Mouse (Mus musculus) heart, embryonic 16.5 days (tissue): ENCODE measurements around the gene Vamp8. TPM values are rescaled to one million over a fixed set of nuclear protein-coding genes. Genes with fewer than 3 reads are reported as not detected.
A peak's percentile ranks its signal among the peaks of the same experiment; 100 is the strongest.

Experiments used
- ATAC-seq: fragments of 200-750 bp; cut with Nextera tagmentation; replicated peaks from 2 replicates; pipeline ENCODE4 v1.8.0; 2017; ENCODE audit warnings: moderate number of reproducible peaks; ENCODE audit not compliant: insufficient read depth, low FRiP score; ENCODE audit errors: extremely low read depth
- H3K27ac ChIP-seq: fragments of 300-500 bp; sonication (generic); 2 replicates; pipeline ENCODE4 v1.5.1; 2014; ENCODE audit warnings: mild to moderate bottlenecking, low read length, control low read depth, moderate library complexity
- H3K27me3 ChIP-seq: fragments of 300-500 bp; sonication (generic); 2 replicates; pipeline ENCODE4 v1.6.1; 2014; ENCODE audit warnings: low read length, mixed read lengths; ENCODE audit not compliant: control insufficient read depth, insufficient read depth
- H3K36me3 ChIP-seq: fragments of 300-500 bp; sonication (generic); 2 replicates; pipeline ENCODE4 v1.6.1; 2014; ENCODE audit not compliant: control insufficient read depth, insufficient read depth
- H3K4me1 ChIP-seq: fragments of 300-500 bp; sonication (generic); 2 replicates; pipeline ENCODE4 v1.6.1; 2014; ENCODE audit warnings: low read length, mixed read lengths; ENCODE audit not compliant: control insufficient read depth, insufficient read depth
- H3K4me2 ChIP-seq: fragments of 300-500 bp; sonication (generic); 2 replicates; pipeline ENCODE4 v1.6.1; 2014; ENCODE audit warnings: low read depth, mild to moderate bottlenecking, control low read depth, low read length
- H3K4me3 ChIP-seq: fragments of 300-500 bp; sonication (generic); 2 replicates; pipeline ENCODE4 v1.5.1; 2014; ENCODE audit warnings: mild to moderate bottlenecking, control low read depth, low read length
- H3K9ac ChIP-seq: fragments of 300-500 bp; sonication (generic); 2 replicates; pipeline ENCODE4 v1.6.1; 2014; ENCODE audit warnings: low read length, control low read depth
- H3K9me3 ChIP-seq: fragments of 300-500 bp; sonication (generic); replicated peaks from 2 replicates; pipeline ENCODE4 v1.6.1; 2016; ENCODE audit warnings: low read length; ENCODE audit not compliant: control insufficient read depth
- WGBS: fragments of 180-500 bp; shearing (Covaris S2); extraction: QIAGEN DNeasy Blood & Tissue Kit; methylation state at CpG from one replicate; pipeline ENCODE4 v1.1.7; 2014; 5-methylcytosine and 5-hydroxymethylcytosine counted together
- polyA plus RNA-seq: library from polyadenylated mRNA; unstranded; fragments of >200 nt; fragmentation: Nextera tagmentation; extraction: Ambion mirVana; gene quantifications from 2 replicates; pipeline ENCODE4 v1.2.1, GENCODE M21; 2015

The Vamp8 gene
- polyA plus RNA-seq, 1 experiment from 2014 or later, result 134 TPM

- 42% methylated on average over 8 of the region's 8 CpGs for WGBS
- Histone ChIP-seq H3K9me3 (peaks cover 5% of the 10 kb centered on the region; the same call in 1 of the 2 replicates), H3K36me3 (peaks cover 58% of the 10 kb centered on the region), H3K9ac (no peak overlapping the region), H3K27me3 (no peaks in the 10 kb centered on the region), H3K4me1 (no peaks in the 10 kb centered on the region), H3K27ac (no peak overlapping the region), H3K4me2 (no peak overlapping the region), H3K4me3 (no peak overlapping the region)
- peak; percentile 49; the same call in 1 of the 2 replicates for ATAC-seq
Measured at GRCm38 (mm10) chr6:72428036-72428435, 37.5 kb upstream of the Vamp8 start.

DNA sequence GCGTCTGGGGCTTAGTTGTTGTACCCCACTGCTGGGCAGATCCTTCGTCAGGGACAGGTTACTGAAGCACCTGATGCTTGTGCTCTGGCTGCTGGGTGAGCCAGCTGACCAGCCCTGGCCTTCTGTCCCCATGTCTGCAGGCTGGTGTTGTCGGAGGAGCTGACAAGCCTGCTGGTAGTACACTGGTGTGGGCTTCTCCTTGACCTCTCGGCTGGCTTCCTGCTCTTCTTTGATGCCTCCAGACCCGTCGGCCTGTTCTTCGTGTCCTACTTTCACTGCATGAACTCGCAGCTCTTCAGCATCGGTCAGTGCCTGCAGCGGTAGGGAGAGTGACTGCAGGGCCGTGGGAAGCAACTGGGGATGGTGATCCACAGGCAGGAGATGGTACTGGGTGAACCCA lies 35.1 kb upstream of the Vamp8 start:
- H3K9ac ChIP-seq, result no peak overlapping the region
- H3K4me3 ChIP-seq, result no peak overlapping the region
- H3K4me1 ChIP-seq, result no peaks in the 10 kb centered on the region
- ATAC-seq, result no peak
- H3K4me2 ChIP-seq, result no peak overlapping the region
- peaks cover 5% of the 10 kb centered on the region; the same call in 1 of the 2 replicates for H3K9me3 ChIP-seq
- no peaks in the 10 kb centered on the region for H3K27me3 ChIP-seq
- peaks cover 54% of the 10 kb centered on the region for H3K36me3 ChIP-seq
- no peak overlapping the region for H3K27ac ChIP-seq
- WGBS, result 93% methylated on average over 11 of the region's 11 CpGs

GRCm38 (mm10) chr6:72420901-72421300 lies 30.4 kb upstream of the Vamp8 start:
- Histone ChIP-seq H3K27me3 (no peaks in the 10 kb centered on the region), H3K9me3 (peaks cover 5% of the 10 kb centered on the region; the same call in 1 of the 2 replicates), H3K4me3 (no peak overlapping the region), H3K4me2 (no peak overlapping the region), H3K4me1 (peaks cover under 1% of the 10 kb centered on the region; the same call in 1 of the 2 replicates), H3K27ac (no peak overlapping the region), H3K36me3 (peaks cover 42% of the 10 kb centered on the region), H3K9ac (no peak overlapping the region)
- no peak for ATAC-seq
- 90% methylated on average over 10 of the region's 10 CpGs for WGBS

- ATAC-seq, result no peak
- no peak overlapping the region for H3K9ac ChIP-seq
- H3K27me3 ChIP-seq, result no peaks in the 10 kb centered on the region
- H3K4me3 ChIP-seq, result no peak overlapping the region
- H3K4me2 ChIP-seq, result no peak overlapping the region
- H3K9me3 ChIP-seq, result peaks cover under 1% of the 10 kb centered on the region; the same call in 1 of the 2 replicates
- peaks cover 31% of the 10 kb centered on the region for H3K36me3 ChIP-seq
- H3K4me1 ChIP-seq, result peaks cover 11% of the 10 kb centered on the region
- no peak overlapping the region for H3K27ac ChIP-seq
- WGBS, result 69% methylated on average over 1 of the region's 1 CpGs
Measured at GRCm38 (mm10) chr6:72419806-72420205, 29.3 kb upstream of the Vamp8 start.

GRCm38 (mm10) chr6:72418279-72418678 lies 27.8 kb upstream of the Vamp8 start:
- peaks cover 16% of the 10 kb centered on the region for H3K36me3 ChIP-seq
- H3K27ac ChIP-seq, result no peak overlapping the region
- no peak for ATAC-seq
- no peaks in the 10 kb centered on the region for H3K9me3 ChIP-seq
- 86% methylated on average over 4 of the region's 4 CpGs for WGBS
- H3K4me1 ChIP-seq, result peaks cover 11% of the 10 kb centered on the region
- H3K4me3 ChIP-seq, result no peak overlapping the region
- H3K27me3 ChIP-seq, result no peaks in the 10 kb centered on the region
- H3K9ac ChIP-seq, result no peak overlapping the region
- H3K4me2 ChIP-seq, result no peak overlapping the region

DNA sequence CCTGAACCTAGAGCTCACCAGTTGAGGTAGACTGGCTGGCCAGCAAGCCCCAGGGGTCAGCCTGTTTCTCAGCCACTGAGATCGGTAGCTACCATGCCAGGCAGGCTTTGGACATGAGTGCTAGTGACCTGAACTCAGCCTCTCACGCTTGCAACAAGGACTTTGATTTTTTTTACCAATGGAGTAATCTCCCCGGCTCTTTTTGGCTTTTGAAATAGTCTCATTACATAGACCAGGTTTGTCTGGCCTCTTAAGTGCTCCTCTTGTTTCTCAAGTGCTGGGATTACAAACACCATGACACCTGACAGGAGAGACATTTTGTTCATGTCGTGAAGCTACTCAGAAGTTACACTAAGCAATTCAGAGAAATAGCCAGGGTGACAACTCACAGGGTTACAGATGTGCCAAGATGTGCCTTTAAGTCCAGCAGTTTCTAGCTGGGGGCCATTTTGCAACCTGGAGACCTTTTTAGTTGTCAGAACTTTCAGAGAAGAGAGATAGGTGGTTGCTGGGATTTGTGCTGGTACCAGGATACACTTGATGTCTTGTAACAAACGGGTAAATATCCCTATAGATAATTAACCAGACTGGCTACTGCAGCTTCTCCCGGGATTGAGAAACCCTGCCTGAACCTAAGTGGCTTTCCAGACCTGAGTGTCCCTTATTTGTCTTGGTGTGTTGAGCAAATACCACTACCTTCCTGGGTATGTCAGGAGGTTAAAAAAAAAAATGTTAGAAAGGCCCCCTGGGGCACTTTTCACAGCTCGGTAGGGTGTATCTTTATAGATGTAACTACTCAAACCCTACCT lies 25.7 kb upstream of the Vamp8 start:
- H3K4me3 ChIP-seq, result no peak overlapping the region
- no peaks in the 10 kb centered on the region for H3K9me3 ChIP-seq
- WGBS, result 57% methylated on average over 7 of the region's 7 CpGs
- H3K36me3 ChIP-seq, result peaks cover 8% of the 10 kb centered on the region
- no peak overlapping the region for H3K27ac ChIP-seq
- H3K4me1 ChIP-seq, result peaks cover 11% of the 10 kb centered on the region
- ATAC-seq, result no peak
- H3K9ac ChIP-seq, result no peak overlapping the region
- H3K4me2 ChIP-seq, result no peak overlapping the region
- no peaks in the 10 kb centered on the region for H3K27me3 ChIP-seq

DNA sequence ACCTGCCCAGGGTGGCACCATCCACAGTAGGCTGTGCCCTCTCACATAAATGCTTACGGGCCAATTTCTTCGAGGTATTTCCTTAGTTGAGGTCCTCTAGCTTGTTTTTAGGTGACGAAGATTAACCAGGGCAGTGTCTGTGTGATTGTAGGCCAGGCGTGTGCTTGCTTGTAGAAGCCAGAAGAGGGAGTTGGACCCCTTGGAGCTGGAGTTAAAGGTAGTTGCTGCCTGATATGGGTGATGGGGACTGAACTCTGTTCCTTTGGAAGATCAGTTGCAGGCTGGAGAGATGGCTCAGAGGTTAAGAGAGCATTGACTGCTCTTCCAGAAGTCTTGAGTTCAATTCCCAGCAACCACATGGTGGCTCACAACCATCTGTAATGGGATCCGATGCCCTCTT lies 24.7 kb upstream of the Vamp8 start:
- ATAC-seq, result no peak

GRCm38 (mm10) chr6:72414076-72414756 lies 23.7 kb upstream of the Vamp8 start, which contains the start of gene Ggcx:
Gene Ggcx (plus strand): TSS chr6:72414308.
- peaks cover 8% of the 10 kb centered on the region for H3K36me3 ChIP-seq
- H3K4me3 ChIP-seq, result peak within 1 kb of the TSS; percentile 89
- H3K4me2 ChIP-seq, result peak within 1 kb of the TSS; percentile 89
- under 1% methylated on average over 33 of the region's 33 CpGs for WGBS
- H3K27me3 ChIP-seq, result no peaks in the 10 kb centered on the region
- H3K9ac ChIP-seq, result peak within 1 kb of the TSS; percentile 93
- H3K27ac ChIP-seq, result peak within 1 kb of the TSS; percentile 40
- peak; percentile 96 for ATAC-seq
- H3K9me3 ChIP-seq, result no peaks in the 10 kb centered on the region
- H3K4me1 ChIP-seq, result peaks cover 11% of the 10 kb centered on the region

More for the DNA sequence above, 24.7 kb upstream of the Vamp8 start:
- Histone ChIP-seq H3K4me3 (peak overlapping the region; percentile 89), H3K27ac (no peak overlapping the region), H3K4me2 (peak overlapping the region; percentile 89), H3K27me3 (no peaks in the 10 kb centered on the region), H3K4me1 (peaks cover 11% of the 10 kb centered on the region), H3K36me3 (peaks cover 8% of the 10 kb centered on the region), H3K9ac (peak overlapping the region; percentile 51), H3K9me3 (no peaks in the 10 kb centered on the region)
- WGBS, result 87% methylated on average over 5 of the region's 5 CpGs

GRCm38 (mm10) chr6:72410518-72410917 lies 20.0 kb upstream of the Vamp8 start:
- 63% methylated on average over 7 of the region's 7 CpGs for whole genome bisulfite sequencing
- peaks cover 7% of the 10 kb centered on the region for H3K4me1 ChIP-seq
- no peaks in the 10 kb centered on the region for H3K27me3 ChIP-seq
- no peak overlapping the region for H3K4me2 ChIP-seq
- H3K4me3 ChIP-seq, result no peak overlapping the region
- no peak for ATAC-seq
- H3K9ac ChIP-seq, result no peak overlapping the region; the same call in 1 of the 2 replicates
- no peaks in the 10 kb centered on the region for H3K36me3 ChIP-seq
- no peaks in the 10 kb centered on the region for H3K9me3 ChIP-seq
- H3K27ac ChIP-seq, result no peak overlapping the region
